Mouse (Mus musculus): ENCODE results near the gene Zcchc4. TPM values are rescaled to one million over a fixed set of nuclear protein-coding genes. Genes with fewer than 3 reads are reported as not detected.

Zcchc4 gene
- total RNA-seq, 2 experiments from 2014 or later, result 8.5 to 11.3 TPM

DNA sequence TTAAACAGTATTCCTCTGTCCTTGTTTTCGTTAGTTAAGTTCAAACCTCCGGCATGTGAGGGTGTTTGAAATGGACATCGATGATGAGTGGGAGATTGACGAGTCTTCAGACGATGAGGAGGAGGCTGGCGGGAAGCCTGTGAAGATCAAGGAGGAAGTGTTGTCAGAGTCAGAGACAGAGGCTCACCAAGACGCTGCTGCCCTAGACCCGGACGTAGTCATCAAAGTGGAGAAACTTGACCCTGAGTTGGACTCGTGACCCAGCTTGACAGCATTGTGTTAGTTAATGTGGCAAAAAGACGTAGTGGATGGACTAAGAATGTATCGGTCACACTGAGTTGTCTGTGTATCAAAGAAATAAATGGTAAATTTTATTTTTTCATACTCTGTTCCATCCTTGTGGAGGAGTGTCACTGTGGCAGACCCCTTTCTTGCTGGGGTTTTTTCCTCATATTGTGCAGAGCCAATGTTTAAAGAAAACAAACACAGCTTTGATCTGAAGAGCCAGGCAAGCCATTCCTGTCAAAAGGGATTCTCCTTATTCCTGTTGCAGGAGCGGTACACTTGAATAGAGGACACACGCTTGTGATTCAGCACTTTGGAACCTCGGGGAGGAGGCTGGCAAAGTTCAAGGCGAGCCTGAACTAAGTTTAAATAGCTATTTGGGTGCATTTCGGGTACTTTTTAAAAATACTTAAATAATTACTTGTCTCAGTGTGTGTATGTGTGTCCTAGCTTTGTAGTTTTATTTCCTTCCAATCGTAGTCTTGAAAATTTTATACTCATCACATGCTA is 91.3 kb downstream of the Zcchc4 start:
- DNase-seq (ENCODE audit: low spot score in 2 of 2), result no peak

- DNase-seq (ENCODE audit: low spot score in 2 of 2), result no peak
Observed at GRCm38 (mm10) chr5:52868918-52869703, 93.9 kb downstream of the Zcchc4 start.

DNA sequence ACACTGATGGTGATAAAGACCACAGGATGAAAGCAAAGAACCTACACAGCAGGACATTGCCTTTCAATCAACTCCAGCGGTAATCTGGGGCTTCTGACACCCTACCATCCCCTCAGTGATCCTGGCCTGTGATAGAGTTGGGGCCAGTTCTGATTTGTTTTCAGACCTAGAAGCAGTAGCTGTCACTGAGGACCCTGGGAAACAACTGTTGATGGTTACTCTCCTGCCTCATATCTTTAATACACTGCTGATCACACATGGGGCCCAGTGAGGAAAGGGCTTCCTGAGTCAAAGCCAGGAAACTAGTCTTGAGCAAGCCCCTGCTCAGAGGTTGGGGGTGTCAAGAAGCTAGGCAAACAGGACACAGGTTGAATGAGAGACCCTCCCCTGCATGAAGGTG is 96.3 kb downstream of the Zcchc4 start:
- no peak for DNase-seq (ENCODE audit: low spot score in 2 of 2)

DNA sequence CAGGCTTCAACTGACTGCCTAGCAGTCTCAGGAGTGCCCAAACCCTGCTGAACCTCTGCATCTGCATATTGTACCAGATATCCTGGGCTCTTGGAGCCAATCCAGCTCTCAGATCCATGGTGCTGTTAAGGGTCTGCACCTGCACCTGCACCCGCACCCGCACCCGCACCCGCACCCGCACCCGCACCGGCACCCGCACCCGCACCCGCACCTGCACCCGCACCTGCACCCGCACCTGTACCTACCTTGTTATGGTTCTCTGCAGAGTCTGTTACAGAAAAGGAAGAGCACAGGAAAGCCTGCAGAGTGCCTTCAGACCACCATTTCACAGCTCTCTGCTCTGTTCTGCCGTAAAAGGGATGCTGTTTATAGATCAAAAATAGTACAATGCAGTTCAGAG is 96.8 kb downstream of the Zcchc4 start:
- DNase-seq (ENCODE audit: low spot score in 2 of 2), result no peak

Other genes starting within 250 kb of the Zcchc4 start
- gene Lgi2, start 208.9 kb upstream of the Zcchc4 start, total RNA-seq (2021), result 10 to 100 TPM; 45.5 to 51.1 TPM
- gene Sepsecs, start 105.7 kb upstream of the Zcchc4 start, total RNA-seq (2021), result 1 to 10 TPM; 8.2 to 8.9 TPM
- gene Pi4k2b, start 33.8 kb upstream of the Zcchc4 start, total RNA-seq (2021), result 1 to 10 TPM in 1 of 2 experiments, under 1 TPM in 1; 0.88 to 2.0 TPM
- 10 to 100 TPM; 58.1 to 60.2 TPM for gene Anapc4, start 58.6 kb downstream of the Zcchc4 start, total RNA-seq (2021)

Data from left cerebral cortex, adult 18-20 months (tissue).